Mouse (Mus musculus): Measurements from ENCODE around the gene Mmd.

The Mmd gene

DNA sequence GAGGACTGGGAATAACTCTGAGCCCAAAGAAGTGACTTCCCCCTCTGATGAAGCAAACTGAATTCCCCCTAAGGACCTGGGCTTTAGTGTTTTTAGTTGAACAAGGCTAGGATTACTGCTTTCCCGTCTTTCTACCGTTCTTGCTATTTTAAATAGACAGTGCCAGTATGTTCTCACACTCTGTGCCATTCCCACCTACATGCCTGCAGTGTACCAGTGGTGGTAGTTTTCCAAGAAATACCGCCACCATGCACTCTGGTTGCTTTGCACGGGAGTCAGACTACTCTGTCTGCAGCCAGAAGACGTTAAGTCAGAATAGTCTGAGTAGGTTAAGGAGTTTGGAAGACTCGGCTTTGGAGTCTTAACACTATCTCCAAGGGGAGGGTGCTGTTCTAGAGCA, 34.3 kb downstream of the Mmd start:
- no peak for DNase-seq (ENCODE audit: low spot score)

DNA sequence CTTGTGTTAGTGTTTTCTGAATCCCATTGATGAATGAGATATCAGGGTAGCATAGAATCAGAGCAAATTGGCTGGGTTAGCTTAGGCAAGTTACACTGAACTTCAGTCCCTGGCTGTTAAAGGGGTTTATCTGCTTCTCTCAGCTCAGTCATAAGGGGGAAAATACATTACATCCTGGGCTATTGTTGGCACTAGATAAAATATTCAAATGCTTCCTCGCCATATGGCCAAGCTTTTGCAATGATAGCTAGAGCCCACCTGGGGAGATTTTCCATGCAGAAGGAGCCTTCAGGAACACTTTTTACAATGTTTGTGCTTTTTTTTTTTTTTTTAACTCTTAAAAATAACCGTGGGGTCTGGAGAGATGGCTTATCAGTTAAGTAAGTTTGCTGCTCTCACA, 34.8 kb downstream of the Mmd start:
- DNase-seq (ENCODE audit: low spot score) = no peak

DNA sequence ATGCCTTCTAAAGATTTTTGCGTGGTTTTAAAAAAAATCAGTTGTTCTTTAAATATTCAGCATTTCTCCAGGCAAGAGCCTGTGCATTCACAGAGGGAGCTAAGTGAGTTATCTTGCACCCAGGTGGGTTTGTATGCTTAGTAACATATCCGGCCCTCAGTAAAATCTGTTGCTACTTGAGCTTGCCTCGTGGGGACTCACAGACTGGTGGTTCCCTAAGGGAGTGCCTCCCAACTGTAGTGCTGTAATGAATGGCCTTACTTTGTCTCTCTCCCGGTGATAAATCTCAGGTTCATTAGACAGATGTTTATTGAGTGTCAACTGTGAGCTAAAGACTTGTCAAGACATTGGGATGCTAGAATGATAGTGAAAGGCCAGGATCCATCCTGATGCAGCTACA, 35.4 kb downstream of the Mmd start:
- DNase-seq (ENCODE audit: low spot score) = no peak

DNA sequence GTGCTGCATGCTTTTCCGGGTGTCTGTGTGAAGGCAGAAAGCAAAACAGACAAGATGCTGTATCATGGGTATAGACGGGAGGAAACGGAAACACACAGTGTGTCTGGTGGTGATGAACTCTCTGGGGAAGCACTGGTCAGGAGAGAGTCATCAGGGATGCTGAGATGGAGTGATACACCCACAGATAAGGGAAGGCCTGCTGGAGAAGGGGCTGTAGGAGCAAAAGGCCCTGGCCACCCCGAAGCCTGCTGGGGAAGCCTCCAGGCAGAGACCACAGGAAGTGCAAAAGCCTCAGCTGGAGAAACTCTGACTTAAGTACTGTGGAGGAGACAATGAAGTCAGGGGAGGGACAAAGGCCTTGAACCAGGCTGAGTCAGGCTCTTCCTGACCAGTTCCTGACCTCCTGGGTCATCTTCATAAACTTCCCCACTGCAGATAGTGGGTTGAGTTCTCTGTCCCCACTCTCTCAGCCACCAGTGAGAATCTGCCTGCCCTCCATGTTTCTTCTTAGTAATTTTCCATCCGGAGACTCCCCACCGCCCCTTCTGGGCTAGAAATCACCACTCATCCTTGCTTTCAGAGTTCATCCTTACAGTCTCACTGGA, 37.4 kb downstream of the Mmd start:
- DNase-seq (ENCODE audit: low spot score) = no peak

DNA sequence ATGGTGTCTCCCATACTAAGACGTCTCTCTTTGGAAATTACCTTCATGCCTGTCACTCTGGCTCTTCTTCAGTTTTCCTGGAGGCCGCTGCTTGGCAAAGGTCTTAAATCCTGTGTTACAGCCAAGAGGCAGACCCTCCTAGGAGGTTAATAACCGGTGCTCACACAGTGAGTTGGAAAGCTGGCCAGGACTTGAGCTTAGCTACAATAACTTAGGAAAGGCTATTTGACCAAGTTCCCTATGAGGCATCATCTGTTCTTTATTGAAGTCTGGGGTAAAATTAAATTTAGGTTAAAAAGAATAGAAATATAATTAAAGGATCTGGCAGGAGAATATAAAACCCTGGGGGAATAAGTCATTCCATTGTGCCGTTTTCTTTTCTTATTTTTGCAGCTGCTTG, 41.9 kb downstream of the Mmd start:
- no peak for DNase-seq (ENCODE audit: low spot score)

DNA sequence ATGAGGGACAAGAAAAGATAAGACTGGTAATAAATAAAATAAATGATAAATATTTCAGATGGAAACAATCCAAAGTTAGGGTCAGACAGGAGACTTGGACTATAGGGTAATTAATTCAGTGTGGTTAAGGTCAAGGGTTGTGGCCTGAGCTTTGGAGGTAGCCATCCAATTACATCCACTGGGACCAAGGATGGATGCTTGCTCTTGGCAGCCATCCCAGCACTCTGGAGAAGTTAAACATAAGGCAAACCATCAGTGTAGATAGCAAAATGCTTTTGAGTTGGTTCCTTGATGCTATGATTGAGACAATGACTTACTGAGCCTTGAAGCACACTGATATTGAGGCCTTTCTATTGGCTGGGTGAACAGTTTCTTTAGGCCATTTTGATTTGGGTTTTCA, 43.5 kb downstream of the Mmd start:
- no peak for DNase-seq (ENCODE audit: low spot score)

DNA sequence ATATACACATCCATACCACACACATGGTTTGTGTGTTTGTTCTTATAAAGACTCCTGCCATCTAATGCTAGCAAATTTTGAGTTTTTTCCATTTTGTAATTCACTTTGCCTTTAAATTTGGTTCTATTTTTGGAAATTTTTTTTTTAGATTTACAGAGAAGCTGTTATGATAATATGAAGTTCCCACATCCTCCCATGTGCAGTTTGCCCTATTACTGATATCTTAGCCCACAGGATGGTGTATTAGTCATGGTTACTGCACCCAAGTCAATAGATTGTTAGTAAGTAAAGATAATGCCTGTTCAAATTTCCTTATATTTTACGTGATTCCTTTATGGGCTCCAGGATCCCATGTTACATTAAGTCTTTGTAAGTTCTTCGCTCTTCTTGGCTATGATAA, 45.4 kb downstream of the Mmd start:
- no peak for DNase-seq (ENCODE audit: low spot score)

DNA sequence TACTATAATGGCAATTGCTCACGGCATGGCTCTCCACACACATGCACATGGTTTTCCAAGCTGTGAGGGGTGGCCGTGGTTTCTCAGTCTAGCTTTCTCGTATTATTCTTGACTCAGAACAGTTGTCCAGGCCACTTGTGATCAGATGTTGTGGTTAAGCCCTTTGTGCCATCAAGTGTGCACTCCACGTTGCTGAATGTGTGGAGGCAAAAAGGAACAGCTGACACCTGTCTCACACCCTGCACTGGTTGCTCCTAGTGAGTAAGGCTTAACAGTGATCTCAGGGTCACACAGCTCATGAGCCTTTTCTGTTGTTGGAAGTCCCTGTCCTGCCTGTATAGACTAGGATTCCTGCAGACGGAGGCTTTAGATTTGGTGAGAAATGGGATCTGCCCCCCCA, 56.8 kb downstream of the Mmd start:
- no peak for DNase-seq (ENCODE audit: low spot score)

DNA sequence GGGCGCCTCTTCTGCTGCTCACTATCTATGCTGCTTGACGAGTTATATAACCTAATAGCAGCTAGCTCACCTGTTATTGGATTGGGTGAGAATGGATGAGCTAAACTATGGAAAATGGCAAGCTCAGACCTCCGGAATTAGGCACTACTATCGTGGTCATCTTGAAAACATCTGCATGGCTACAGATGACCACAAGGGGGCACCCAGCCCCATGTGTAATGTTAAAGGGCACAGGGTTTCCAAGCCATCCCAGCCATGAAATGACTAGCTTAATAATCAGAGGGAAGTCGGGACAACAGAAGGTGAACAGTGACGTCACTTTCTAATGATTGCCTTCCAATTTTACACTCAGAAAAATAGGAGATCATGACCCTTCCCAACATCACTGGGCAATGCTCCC, 57.7 kb downstream of the Mmd start:
- peak; percentile 6 for DNase-seq (ENCODE audit: low spot score)

DNA sequence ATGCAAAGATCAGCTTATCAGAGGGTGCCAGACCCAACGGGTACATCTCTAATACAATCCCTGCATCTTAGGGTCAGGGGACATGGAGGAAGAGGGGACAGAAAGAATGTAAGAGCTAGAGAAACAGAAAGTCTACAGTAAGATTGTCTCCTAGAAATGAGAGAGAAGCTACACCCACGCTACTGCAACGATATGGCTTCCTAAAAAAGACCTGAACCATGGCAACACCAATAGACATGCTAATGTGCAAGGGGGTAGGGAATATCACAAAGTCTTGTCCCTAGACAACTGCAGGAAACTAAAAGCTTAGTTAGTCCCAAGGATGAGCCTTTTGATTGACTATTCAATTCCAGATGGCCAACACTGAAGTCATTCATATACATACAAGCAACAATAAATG, 65.3 kb downstream of the Mmd start:
- no peak for DNase-seq (ENCODE audit: low spot score)

DNA sequence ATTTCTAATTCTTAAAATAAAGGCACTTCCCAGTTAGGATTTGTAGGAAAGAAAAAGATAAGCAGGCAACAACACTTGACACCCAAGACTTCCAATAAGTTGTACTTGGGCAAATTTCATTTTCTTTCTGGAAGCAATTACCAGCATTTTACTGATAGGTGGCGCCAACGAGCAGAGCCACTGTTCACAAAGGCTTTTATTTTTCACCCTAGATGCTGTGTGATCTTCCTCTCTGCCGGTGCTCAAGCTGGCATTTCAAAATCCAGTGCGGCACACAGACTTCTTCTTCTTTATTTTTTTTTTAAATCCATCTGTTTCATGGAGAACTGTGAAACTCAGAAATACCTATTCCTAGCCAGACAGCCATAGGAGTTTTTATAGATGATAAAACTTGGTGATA, 68.2 kb downstream of the Mmd start:
- DNase-seq (ENCODE audit: low spot score) = no peak

DNA sequence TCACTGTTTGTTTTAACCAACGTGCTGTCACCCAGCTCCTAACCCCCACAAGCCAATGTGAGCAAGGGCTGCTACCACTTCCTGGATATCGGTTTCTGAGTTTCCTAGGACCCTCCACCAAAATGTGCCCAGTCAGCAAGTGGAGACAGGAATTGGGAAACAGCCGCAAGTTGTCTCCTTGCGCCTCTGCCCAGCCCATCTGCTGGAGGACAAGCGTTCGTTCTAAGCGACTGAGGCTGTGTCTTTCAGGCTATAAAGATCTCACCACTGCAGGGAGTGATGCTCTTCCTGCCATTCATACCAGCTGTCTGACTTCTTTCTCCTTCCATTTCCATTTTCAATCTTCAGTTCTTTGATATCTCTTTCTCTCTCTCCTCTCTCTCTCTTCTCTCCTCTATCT, 71.7 kb downstream of the Mmd start:
- no peak for DNase-seq (ENCODE audit: low spot score)

DNA sequence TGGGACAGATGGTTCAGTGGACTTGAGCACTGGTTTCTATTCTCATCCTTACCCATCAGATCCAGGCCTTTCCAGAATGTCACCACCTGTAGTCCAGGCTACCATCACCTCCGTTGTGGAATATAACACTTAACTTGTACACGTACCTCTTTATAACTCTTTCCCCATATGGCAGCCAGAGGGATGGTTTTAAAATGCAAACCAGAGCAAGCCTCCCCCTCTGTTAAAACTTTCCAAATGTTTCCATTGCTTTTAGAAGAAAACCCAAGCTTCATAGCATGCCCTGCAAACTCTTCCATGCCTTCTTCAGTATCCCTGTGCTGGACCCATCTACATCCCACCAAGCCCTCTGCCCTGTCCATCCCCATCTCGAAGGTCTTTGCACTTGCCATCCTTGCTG, 75.3 kb downstream of the Mmd start:
- DNase-seq (ENCODE audit: low spot score) = no peak

DNA sequence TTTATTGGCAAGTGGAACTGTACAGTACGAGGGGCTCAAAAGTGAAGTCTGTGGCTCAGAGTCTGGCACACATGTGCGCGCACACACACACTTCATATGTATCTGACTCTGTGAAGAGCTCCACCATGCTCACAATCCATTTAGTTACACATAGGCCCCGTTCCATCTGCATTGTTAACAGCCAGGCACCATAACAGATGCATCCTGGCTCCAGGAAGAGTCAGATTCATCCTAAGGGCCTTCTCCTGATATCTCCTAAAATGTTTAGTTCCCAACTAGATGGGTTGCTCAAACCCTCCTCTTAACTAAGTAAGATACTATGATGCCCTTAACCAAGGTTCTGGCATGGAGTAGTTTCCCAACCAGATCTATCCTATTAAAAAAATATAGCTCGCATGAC, 76.9 kb downstream of the Mmd start:
- DNase-seq (ENCODE audit: low spot score) = no peak

DNA sequence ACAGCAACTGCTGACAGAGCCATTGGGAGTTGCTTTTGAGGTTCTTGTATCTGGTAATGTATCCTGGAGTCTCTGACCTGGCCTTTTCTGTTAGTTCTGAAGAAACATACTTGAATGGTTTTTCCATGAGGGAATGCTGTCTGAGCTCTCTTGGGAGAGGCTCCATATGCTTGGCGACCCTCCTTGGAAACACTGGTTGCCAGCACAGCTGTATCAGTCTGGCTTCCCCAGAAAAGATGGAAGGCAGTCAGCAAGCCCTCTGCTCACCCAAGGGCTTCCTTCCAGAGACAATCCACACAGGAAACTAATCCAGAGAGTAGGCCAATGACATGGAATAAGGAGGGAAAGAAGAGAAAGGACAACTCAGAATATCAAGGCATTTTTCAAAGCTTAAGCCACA, 77.6 kb downstream of the Mmd start:
- DNase-seq (ENCODE audit: low spot score) = no peak
